Mouse (Mus musculus) G1E (cell line): ENCODE results near the gene Gse1. TPM values are rescaled to one million over a fixed set of nuclear protein-coding genes. Genes with fewer than 3 reads are reported as not detected.

Experiments used
- ATAC-seq: 2 replicates; pipeline ENCODE4 v1.8.0; 2016; ENCODE audit warnings: mild to moderate bottlenecking; ENCODE audit not compliant: insufficient number of reproducible peaks, poor library complexity, low FRiP score, severe bottlenecking; ENCODE audit errors: extremely low read depth
- DNase-seq: peaks from one replicate; pipeline ENCODE4 v3.0.0; 2012; ENCODE audit warnings: low spot score
- H3K27me3 ChIP-seq: 2 replicates; pipeline ENCODE4 v1.6.1; 2012; ENCODE audit warnings: mild to moderate bottlenecking, low read length, inconsistent platforms; ENCODE audit not compliant: insufficient read depth
- H3K36me3 ChIP-seq: replicated peaks from 2 replicates; pipeline ENCODE3; 2012; ENCODE audit warnings: mild to moderate bottlenecking, inconsistent platforms
- H3K4me1 ChIP-seq: 2 replicates; pipeline ENCODE4 v1.6.1; 2012; ENCODE audit warnings: low read depth, low read length, inconsistent platforms, mixed read lengths; ENCODE audit not compliant: insufficient read depth
- H3K4me3 ChIP-seq: 2 replicates; pipeline ENCODE4 v1.5.1; 2012; ENCODE audit warnings: low read depth, mild to moderate bottlenecking, inconsistent platforms, low read length, moderate library complexity, mixed read lengths
- H3K9me3 ChIP-seq: replicated peaks from 2 replicates; pipeline ENCODE4 v1.6.1; 2012; ENCODE audit warnings: inconsistent platforms
- CTCF ChIP-seq: IDR thresholded peaks from 2 replicates; pipeline ENCODE4 v1.5.1; 2012; ENCODE audit warnings: low read depth, low read length, inconsistent platforms, mixed read lengths
- GATA1 ChIP-seq: IDR thresholded peaks from 2 replicates; pipeline ENCODE4 v1.6.1; 2012; ENCODE audit warnings: borderline replicate concordance, low read length, inconsistent platforms, mixed read lengths
- GATA2 ChIP-seq: IDR thresholded peaks from 2 replicates; pipeline ENCODE4 v1.6.1; 2012; ENCODE audit warnings: low read depth, low read length, inconsistent platforms, borderline replicate concordance
- POLR2AphosphoS5 ChIP-seq: IDR thresholded peaks from 2 replicates; pipeline ENCODE4 v1.6.1; 2012; ENCODE audit warnings: low read depth, low read length, inconsistent platforms; ENCODE audit not compliant: insufficient replicate concordance
- TAL1 ChIP-seq: conservative IDR thresholded peaks from 2 replicates; pipeline ENCODE4 v1.6.1; 2012; ENCODE audit warnings: low read depth, low read length, inconsistent platforms, mixed read lengths
- polyA plus RNA-seq: library from polyadenylated mRNA; stranded (reverse); fragments of >175 nt; gene quantifications from 2 replicates; pipeline ENCODE4 v1.2.3, GENCODE M21; 2012
- total RNA-seq, 2 experiments: library from RNA; stranded (forward) in 1 of 2; stranded (reverse) in 1 of 2; fragments of 200-1000 nt in 1 of 2; fragments of >200 nt in 1 of 2; fragmentation: Nextera tagmentation in 1 of 2; gene quantifications; 2 replicates each; pipeline ENCODE4 v1.2.3; 2014 to 2017

Gene Gse1
- total and polyA plus RNA-seq, 3 experiments: 6.3 to 106 (median 48.4) TPM

DNA sequence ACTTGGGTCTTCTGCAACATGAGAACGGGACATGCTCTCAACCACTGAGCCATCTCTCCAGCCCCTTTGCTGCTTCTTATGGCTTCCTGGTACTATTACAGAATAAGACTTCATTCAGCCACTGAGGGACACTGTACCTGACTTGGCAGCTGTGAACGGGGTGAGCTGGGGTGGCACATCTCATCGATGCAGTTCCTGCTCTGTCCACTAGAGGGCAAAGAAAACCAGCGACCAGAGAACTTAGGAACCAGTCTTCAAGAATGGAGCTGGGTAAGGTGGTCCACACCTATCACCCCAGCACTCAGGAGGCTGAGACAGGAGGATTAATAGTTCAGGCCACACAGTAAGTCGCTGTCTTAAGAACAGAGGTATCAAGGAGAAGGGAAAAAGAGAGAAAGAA is 367.7 kb downstream of the Gse1 start:
- 0 out of 2 replicates have a peak, but pooled peaks cover 3% of the 10 kb centered on the region for H3K4me1 ChIP-seq
- H3K36me3 ChIP-seq: no peaks in the 10 kb centered on the region
- peaks cover 35% of the 10 kb centered on the region for H3K27me3 ChIP-seq
- no peak for ATAC-seq
- H3K9me3 ChIP-seq: peaks cover 2% of the 10 kb centered on the region; the same call in 1 of the 2 replicates
- DNase-seq: peak; percentile 66
- no peak overlapping the region for H3K4me3 ChIP-seq
- TF ChIP-seq CTCF: peak; percentile 89
- no peak for TF ChIP-seq GATA2

- TF ChIP-seq POLR2AphosphoS5 (no peak), CTCF (no peak), GATA2 (no peak), GATA1 (no peak), TAL1 (no peak)
- Histone ChIP-seq H3K27me3 (peaks cover 25% of the 10 kb centered on the region), H3K4me3 (no peak overlapping the region), H3K9me3 (peaks cover 7% of the 10 kb centered on the region), H3K4me1 (0 out of 2 replicates have a peak, but pooled peaks cover 3% of the 10 kb centered on the region), H3K36me3 (no peaks in the 10 kb centered on the region)
- DNase-seq: no peak
- no peak for ATAC-seq
These were observed 370.3 kb downstream of the Gse1 start for GRCm38 (mm10) chr8:120598579-120598978.

DNA sequence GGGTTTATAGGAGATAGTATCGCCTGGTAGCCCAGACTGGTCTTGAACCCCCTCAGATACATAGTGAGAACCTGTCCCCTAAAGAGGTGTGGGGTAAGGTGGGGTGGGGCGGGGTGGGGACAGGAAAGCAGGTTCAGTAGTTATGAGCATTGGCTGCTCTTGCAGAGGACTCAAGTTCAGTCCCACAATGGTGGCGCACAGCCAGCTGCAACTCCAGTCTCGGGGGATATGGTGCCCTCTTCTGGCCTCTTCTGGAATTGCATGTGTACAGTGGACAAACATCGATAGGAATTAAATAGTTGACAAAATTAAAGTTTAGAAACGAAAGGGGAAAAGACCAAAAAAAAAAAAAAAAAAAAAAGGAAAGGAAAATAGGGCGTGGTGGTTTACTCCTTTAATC is 371.2 kb downstream of the Gse1 start:
- TF ChIP-seq POLR2AphosphoS5 (no peak), CTCF (peak; percentile 83)
- Histone ChIP-seq H3K4me3 (no peak overlapping the region), H3K4me1 (0 out of 2 replicates have a peak, but pooled peaks cover 3% of the 10 kb centered on the region), H3K36me3 (no peaks in the 10 kb centered on the region), H3K9me3 (peaks cover 6% of the 10 kb centered on the region), H3K27me3 (peaks cover 25% of the 10 kb centered on the region)
- no peak for ATAC-seq
- peak; percentile 35 for DNase-seq

GRCm38 (mm10) chr8:120602672-120603071 is 374.4 kb downstream of the Gse1 start:
- TF ChIP-seq POLR2AphosphoS5: no peak
- no peak for TF ChIP-seq GATA2
- TF ChIP-seq GATA1: no peak
- TF ChIP-seq TAL1: no peak
- TF ChIP-seq CTCF: no peak
- peaks cover 26% of the 10 kb centered on the region for H3K27me3 ChIP-seq
- no peaks in the 10 kb centered on the region for H3K36me3 ChIP-seq
- H3K4me3 ChIP-seq: no peak overlapping the region
- no peak for ATAC-seq
- H3K4me1 ChIP-seq: peaks cover 6% of the 10 kb centered on the region
- DNase-seq: no peak
- H3K9me3 ChIP-seq: peaks cover 5% of the 10 kb centered on the region

DNA sequence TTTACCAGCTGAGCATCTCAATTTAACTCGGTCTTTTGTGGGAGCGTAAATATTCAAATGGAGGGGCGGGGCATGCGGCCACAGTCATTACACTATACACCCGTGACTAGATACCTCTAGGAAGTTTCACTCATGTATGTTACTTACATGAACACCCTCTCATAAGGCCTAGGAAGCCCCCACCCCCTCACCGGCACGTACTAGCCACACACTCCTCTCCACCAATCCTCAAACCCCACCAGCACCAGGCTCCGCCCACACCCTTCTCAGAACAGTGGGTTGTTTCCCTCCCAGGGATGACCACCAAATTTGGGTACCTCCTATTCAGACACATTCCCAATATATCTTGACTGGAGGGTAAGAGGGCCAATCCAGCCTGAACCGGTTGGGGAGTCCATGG is 379.2 kb downstream of the Gse1 start:
- Histone ChIP-seq H3K4me1 (peaks cover 12% of the 10 kb centered on the region), H3K4me3 (peak overlapping the region; percentile 4; the same call in 1 of the 2 replicates), H3K36me3 (no peaks in the 10 kb centered on the region), H3K9me3 (no peaks in the 10 kb centered on the region), H3K27me3 (peaks cover 41% of the 10 kb centered on the region)
- DNase-seq: no peak
- TF ChIP-seq POLR2AphosphoS5 (no peak), GATA1 (no peak), CTCF (no peak), TAL1 (no peak), GATA2 (no peak)
- no peak for ATAC-seq

GRCm38 (mm10) chr8:120607885-120608284 is 379.6 kb downstream of the Gse1 start:
- H3K4me1 ChIP-seq: peaks cover 12% of the 10 kb centered on the region
- H3K36me3 ChIP-seq: no peaks in the 10 kb centered on the region
- no peak overlapping the region; the same call in 1 of the 2 replicates for H3K4me3 ChIP-seq
- H3K27me3 ChIP-seq: peaks cover 39% of the 10 kb centered on the region
- DNase-seq (peak; percentile 53), ATAC-seq (peak; percentile 57; the same call in 1 of the 2 replicates)
- no peak for TF ChIP-seq GATA2
- peak; percentile 84 for TF ChIP-seq CTCF
- H3K9me3 ChIP-seq: no peaks in the 10 kb centered on the region

GRCm38 (mm10) chr8:120610824-120611223 is 382.6 kb downstream of the Gse1 start:
- no peak for ATAC-seq
- no peak overlapping the region for H3K4me3 ChIP-seq
- H3K9me3 ChIP-seq: no peaks in the 10 kb centered on the region
- DNase-seq: no peak
- H3K27me3 ChIP-seq: peaks cover 48% of the 10 kb centered on the region
- TF ChIP-seq TAL1: no peak
- no peak for TF ChIP-seq GATA1
- TF ChIP-seq GATA2: no peak
- no peak for TF ChIP-seq POLR2AphosphoS5
- TF ChIP-seq CTCF: no peak
- peaks cover 15% of the 10 kb centered on the region for H3K4me1 ChIP-seq
- no peaks in the 10 kb centered on the region for H3K36me3 ChIP-seq
